Mouse (Mus musculus) neutrophil, adult 5-6 weeks (primary cell): ENCODE data around the gene Pdlim7. TPM values are rescaled to one million over a fixed set of nuclear protein-coding genes. Genes with fewer than 3 reads are reported as not detected.

Experiments used
- ATAC-seq: fragments of 151-379, 151-347 bp; 2 replicates; pipeline ENCODE4 v1.8.0; 2017; ENCODE audit warnings: mild to moderate bottlenecking, moderate TSS enrichment; ENCODE audit not compliant: insufficient number of reproducible peaks, poor library complexity, low FRiP score, severe bottlenecking; ENCODE audit errors: extremely low read depth
- total RNA-seq: library from RNA; stranded (forward); fragments of 200-1000 nt; gene quantifications from 2 replicates; pipeline ENCODE4 v1.2.3, GENCODE M21; 2017

Pdlim7 gene
- total RNA-seq, 1 experiment from 2014 or later: 47.3 TPM

GRCm38 (mm10) chr13:55494883-55495621 lies 18.4 kb downstream of the Pdlim7 start:
- no peak for ATAC-seq

DNA sequence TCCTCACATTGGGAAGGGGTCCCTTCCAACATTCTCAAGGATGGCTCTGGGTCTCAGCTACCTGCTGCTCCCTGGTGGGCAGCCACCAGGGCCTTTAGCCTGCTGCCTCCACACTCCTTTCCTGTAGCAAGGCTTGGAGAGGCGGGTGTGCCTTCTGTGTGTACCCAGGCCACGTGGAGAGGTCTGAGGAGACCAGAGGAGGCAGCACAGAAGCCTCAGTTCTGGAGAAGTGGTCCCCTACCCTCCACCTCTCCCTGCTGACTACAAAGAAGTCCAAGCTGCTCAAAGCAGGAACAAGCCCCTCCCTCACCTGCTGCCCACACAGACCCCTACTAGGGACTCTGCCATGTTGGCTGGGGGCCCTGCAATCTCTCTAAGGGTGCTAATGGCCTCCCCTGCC lies 19.2 kb downstream of the Pdlim7 start:
- no peak for ATAC-seq

DNA sequence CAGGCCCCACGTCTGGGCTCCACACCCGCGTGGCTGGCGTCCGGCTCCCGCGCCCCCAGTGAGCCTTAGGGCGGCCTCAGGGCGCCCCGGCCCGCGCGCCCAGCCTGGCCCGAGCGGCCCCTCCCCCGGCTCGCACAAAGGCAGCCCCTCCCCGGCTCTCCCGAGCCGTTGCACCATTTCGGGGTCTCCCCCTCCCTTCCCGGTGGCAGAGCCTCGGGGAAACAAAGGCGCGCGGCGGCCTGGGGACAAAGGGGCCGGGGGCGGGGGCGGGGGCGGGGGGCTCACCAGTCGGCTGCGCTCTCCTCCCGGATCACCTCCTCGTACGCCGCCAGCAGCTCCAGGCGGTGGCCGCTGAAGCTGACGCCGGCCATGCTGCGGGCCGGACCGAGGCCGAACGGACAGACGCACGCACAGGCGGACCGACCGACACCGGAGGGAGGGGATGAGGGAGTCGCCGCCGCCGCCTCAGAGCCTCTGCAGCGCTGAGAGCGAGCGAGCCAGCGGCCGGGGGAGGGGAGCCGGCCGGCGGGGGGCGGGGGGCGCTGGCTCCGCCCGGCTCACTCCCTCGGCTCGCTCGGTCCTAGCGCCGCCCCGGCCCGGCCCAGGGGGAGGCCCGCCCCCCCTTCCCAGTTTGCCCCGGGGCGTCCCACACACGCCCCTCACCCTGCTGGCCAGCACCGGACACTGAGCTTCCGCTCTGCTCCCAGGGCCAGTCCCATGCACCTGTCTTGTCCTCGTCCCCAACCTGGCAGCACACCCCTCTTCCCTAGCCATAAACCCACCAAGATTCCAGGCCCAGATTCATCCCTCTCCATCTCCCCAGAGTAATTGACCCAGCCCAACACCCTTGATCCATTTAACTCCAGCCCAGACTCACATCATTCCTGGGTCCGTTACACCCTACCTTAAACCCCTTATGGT lies 25.6 kb downstream of the Pdlim7 start, which contains the start of gene Dbn1:
Gene Dbn1 (minus strand): TSS at position 534 of the 921 bp plus-strand sequence.
- ATAC-seq: no peak

DNA sequence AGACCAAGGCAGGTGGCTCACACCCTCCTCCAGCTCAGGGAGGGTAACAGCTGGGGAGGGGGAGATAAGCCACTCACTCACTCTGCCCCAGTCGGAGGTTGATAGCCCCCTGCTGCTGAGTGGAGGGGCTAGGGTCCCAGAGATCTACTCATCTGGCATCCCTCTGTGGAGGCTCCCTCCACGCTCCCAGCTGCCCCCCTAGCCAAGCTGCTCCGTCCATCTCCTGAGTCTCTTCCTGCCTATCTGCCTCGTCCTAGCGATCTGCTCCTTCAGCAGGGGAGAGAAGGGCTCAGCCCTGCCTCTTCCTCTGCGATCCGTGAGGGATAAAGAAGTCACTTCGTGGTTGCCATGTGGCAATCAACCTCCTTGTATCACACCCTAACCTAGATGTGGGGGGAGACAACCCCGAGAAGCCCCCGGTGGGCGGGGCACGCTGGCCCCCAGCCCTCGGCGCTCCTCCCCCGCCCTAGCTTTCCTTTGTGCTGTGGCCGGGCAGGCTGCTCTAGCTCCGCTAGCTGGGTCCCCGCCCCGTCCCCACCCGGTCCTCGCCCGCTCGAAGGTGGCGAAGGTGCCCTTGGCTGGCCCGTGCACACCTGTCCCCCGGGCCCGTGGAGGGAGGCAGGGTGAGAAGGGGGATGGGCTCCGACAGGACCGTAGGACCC lies 26.4 kb downstream of the Pdlim7 start:
- no peak for ATAC-seq

GRCm38 (mm10) chr13:55486029-55486794 lies 27.3 kb downstream of the Pdlim7 start:
- ATAC-seq: no peak

GRCm38 (mm10) chr13:55484520-55485088 lies 28.9 kb downstream of the Pdlim7 start:
- no peak for ATAC-seq

- ATAC-seq: no peak
These were observed 29.9 kb downstream of the Pdlim7 start for GRCm38 (mm10) chr13:55483593-55483992.

DNA sequence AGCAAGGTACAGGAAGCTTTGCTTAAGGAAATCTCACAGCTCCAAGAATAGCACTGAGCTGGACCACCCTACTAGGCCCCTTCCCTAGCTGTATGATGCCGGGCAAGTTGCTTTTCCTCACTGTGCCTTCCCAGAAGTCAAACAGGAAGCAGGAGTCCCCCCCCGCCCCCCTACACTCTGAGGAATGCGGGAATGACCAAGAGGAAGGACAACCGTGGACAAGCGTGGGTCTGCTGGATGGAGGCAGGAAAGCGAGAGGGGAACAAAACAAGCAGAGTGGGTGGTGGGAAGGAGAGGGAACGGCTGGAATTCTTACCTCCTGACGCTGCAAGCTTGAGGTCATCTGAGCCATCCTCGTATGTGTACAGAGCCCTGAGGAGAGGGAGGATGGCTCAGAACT lies 30.4 kb downstream of the Pdlim7 start:
- ATAC-seq: no peak

- no peak for ATAC-seq
These were observed 30.9 kb downstream of the Pdlim7 start for GRCm38 (mm10) chr13:55482542-55482941.

DNA sequence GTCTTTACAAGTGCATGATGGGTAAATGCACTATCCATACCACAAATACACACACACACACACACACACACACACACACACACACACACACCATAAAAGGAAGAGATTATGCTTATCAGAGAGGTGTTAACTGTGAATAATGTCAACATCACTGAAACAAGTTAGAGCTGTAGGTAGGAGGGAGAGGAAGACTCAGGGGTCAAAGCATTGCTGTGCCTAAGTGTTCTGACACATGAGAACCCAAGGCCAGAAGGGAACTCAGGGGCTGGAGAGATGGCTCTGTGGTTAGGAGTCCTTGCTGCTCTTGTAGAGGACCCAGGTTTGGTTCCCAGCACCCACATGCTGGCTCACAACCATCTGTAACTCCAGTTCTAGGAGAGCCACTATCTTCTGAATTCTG lies 33.5 kb downstream of the Pdlim7 start:
- ATAC-seq: no peak

GRCm38 (mm10) chr13:55479008-55479407 lies 34.5 kb downstream of the Pdlim7 start:
- peak; percentile 49 for ATAC-seq

DNA sequence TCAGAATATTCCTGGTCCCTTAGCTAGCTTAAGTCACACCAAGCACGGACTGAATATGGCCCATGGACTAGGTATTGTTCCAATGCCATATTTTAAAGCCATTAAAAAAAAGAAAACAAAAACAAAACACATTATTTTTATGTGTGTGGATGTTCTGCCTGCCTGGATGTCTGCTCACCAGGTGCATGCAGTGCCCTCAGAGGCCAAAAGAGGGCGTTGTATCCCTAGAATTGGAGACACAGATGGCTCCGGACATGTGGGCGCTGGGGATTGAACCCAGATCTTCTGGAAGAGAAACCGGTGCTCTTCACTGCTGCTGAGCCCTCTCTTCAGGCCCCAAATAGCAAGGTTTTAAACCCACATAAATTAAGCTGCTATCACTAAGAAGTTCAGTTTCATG lies 35.4 kb downstream of the Pdlim7 start:
- no peak for ATAC-seq

- ATAC-seq: no peak
These were observed 36.0 kb downstream of the Pdlim7 start for GRCm38 (mm10) chr13:55477492-55477891.

GRCm38 (mm10) chr13:55476256-55476655 lies 37.2 kb downstream of the Pdlim7 start:
- no peak for ATAC-seq

DNA sequence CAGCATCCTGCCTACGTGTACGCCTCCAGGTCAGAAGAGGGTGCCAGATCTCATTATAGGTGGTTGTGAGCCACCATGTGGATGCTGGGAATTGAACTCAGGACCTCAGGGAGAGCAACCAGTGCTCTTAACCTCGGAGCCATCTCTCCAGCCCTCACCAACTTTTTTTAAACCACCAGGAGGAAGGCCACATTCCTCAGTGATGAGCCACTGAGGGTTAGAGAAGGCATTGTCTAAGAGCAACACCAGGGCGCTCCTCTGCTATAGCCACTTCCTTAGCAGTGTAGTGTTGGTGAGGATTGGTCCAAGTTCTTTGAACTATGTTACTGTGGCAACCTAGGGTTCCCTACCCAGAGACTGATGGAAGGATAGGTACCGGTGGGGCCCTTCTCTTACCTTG lies 37.7 kb downstream of the Pdlim7 start:
- ATAC-seq: no peak

GRCm38 (mm10) chr13:55474621-55475069 lies 38.8 kb downstream of the Pdlim7 start:
- ATAC-seq: no peak

GRCm38 (mm10) chr13:55473961-55474360 lies 39.5 kb downstream of the Pdlim7 start:
- ATAC-seq: no peak

GRCm38 (mm10) chr13:55473076-55473831 lies 40.2 kb downstream of the Pdlim7 start:
- no peak for ATAC-seq
